Mouse (Mus musculus) forebrain, postnatal 0 days (tissue): ENCODE data around the gene Ctrc. TPM values are rescaled to one million over a fixed set of nuclear protein-coding genes. Genes with fewer than 3 reads are reported as not detected.

ENCODE experiments used
- ATAC-seq: fragments of 200-750 bp; cut with Nextera tagmentation; 2 replicates; pipeline ENCODE4 v1.8.0; 2017; ENCODE audit warnings: mild to moderate bottlenecking, moderate library complexity
- DNase-seq: peaks from one replicate; pipeline ENCODE4 v3.0.0-alpha.2; 2015
- H3K27ac ChIP-seq: fragments of 300-500 bp; sonication (generic); 2 replicates; pipeline ENCODE4 v1.5.1; 2014; ENCODE audit warnings: low read depth, mild to moderate bottlenecking, antibody characterized with exemption, low read length, moderate library complexity, mixed read lengths
- H3K27me3 ChIP-seq: fragments of 300-500 bp; sonication (generic); 2 replicates; pipeline ENCODE4 v1.6.1; 2014; ENCODE audit warnings: mild to moderate bottlenecking, low read length, mixed read lengths; ENCODE audit not compliant: insufficient read depth
- H3K36me3 ChIP-seq: fragments of 300-500 bp; sonication (generic); 2 replicates; pipeline ENCODE4 v1.6.1; 2014; ENCODE audit warnings: mild to moderate bottlenecking, moderate library complexity; ENCODE audit not compliant: insufficient read depth
- H3K4me1 ChIP-seq: fragments of 300-500 bp; sonication (generic); 2 replicates; pipeline ENCODE4 v1.6.1; 2014; ENCODE audit warnings: antibody characterized with exemption; ENCODE audit not compliant: insufficient read depth
- H3K4me2 ChIP-seq: fragments of 300-500 bp; sonication (generic); 2 replicates; pipeline ENCODE4 v1.6.1; 2014; ENCODE audit warnings: low read depth, mild to moderate bottlenecking, moderate library complexity
- H3K4me3 ChIP-seq: fragments of 300-500 bp; sonication (generic); 2 replicates; pipeline ENCODE4 v1.5.1; 2014; ENCODE audit warnings: low read depth, low read length, mixed read lengths
- H3K9ac ChIP-seq: fragments of 300-500 bp; sonication (generic); 2 replicates; pipeline ENCODE4 v1.6.1; 2014; ENCODE audit warnings: mild to moderate bottlenecking
- H3K9me3 ChIP-seq: fragments of 300-500 bp; sonication (generic); 2 replicates; pipeline ENCODE4 v1.6.1; 2016; ENCODE audit warnings: low read length
- CTCF ChIP-seq: sonication (generic); IDR thresholded peaks from 2 replicates; pipeline ENCODE4 v1.5.1; 2016; ENCODE audit warnings: antibody characterized with exemption, control low read depth, low read depth
- WGBS: fragments of 180-500 bp; shearing (Covaris S2); extraction: QIAGEN DNeasy Blood & Tissue Kit; methylation state at CpG from one replicate; pipeline ENCODE4 v1.1.7; 2014; 5-methylcytosine and 5-hydroxymethylcytosine counted together
- polyA plus RNA-seq: library from polyadenylated mRNA; unstranded; fragments of >200 nt; fragmentation: Nextera tagmentation; extraction: Ambion mirVana; gene quantifications from 2 replicates; pipeline ENCODE4 v1.2.1, GENCODE M21; 2015
- total RNA-seq: library from RNA; depleted of rRNA; stranded (reverse); fragments of >200 nt; gene quantifications from 2 replicates; pipeline ENCODE4 v1.2.3, GENCODE M21; 2014

Ctrc gene
- total and polyA plus RNA-seq, 2 experiments from 2014 or later: not detected

DNA sequence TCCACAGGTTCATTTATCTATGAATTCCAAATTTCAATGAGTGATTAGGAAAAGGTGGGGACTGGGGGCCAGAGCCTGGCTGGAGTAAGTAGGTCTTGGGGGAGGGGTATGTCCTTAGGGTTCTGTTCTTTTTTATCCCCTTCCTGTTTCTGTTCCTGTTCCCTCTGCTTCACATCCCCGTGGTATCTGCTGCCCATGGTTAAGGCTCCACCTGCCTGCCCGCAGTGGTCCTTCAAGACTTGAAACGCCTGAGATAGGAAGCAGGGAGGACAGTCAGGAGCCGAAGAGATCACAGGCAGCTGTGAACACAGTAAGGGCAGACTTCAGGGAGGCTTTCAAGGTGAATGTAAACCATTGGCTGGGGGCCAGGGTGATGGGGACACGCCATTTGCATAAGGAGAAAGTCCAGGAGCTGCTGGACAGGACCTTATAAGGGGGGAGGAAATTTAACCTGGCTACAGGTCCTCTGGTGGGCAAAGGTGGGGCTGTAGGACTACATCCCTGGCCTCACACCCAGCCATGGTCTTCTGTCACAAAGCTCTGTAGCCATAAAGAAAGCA lies 11.5 kb downstream of the Ctrc start:
- H3K4me3 ChIP-seq: no peak overlapping the region
- H3K36me3 ChIP-seq: no peaks in the 10 kb centered on the region
- H3K4me2 ChIP-seq: no peak overlapping the region
- no peak for ATAC-seq
- no peaks in the 10 kb centered on the region for H3K4me1 ChIP-seq
- no peak for DNase-seq
- no peaks in the 10 kb centered on the region for H3K9me3 ChIP-seq
- no peaks in the 10 kb centered on the region for H3K27me3 ChIP-seq
- no peak overlapping the region for H3K9ac ChIP-seq
- H3K27ac ChIP-seq: no peak overlapping the region
- no peak for TF ChIP-seq CTCF
- 69% methylated on average over 5 of the region's 5 CpGs for whole genome bisulfite sequencing

DNA sequence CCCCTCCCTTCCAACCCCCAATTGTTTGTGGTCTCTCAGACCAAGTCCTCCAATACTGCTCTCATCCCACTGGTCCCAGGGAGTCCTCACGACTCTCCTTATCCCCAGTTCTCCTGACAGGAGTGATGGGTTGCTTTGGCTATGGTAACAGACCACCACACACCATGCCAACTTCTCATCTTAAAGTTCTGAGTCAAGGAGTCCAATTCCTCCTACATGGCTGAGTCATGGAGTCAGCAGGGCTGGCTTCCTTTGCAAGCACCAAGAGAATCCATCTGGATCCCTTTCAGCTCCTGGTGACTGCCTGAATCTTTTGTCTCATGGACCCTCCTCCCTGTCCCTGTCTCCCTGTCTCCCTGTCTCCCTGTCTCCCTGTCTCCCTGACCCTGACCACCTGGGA lies 12.2 kb downstream of the Ctrc start:
- H3K4me1 ChIP-seq: no peaks in the 10 kb centered on the region
- ATAC-seq: no peak

DNA sequence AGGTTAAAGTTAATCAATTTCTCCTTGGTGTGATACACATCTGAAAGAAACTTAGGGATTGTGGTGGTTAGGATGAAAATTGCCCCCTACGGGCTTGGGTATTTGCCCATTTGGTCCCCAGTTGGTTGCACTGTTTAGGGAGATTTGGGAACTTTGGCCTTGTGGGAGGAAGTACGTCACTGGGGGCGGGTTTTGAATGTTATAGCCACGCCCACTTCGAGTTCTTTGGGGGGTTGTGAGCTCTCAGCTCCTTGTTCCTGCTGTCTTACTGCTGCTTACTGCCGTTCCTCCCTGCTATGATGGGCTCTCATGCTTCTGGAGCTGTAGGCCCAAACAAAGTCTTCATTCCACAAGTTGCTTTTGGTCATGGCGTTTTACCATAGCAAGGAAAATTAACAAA lies 14.8 kb downstream of the Ctrc start:
- Histone ChIP-seq H3K4me3 (no peak overlapping the region), H3K9ac (no peak overlapping the region), H3K27ac (no peak overlapping the region), H3K36me3 (no peaks in the 10 kb centered on the region), H3K27me3 (no peaks in the 10 kb centered on the region), H3K4me2 (no peak overlapping the region), H3K9me3 (no peaks in the 10 kb centered on the region), H3K4me1 (no peaks in the 10 kb centered on the region)
- no peak for DNase-seq
- no peak for TF ChIP-seq CTCF
- WGBS: 80% methylated on average over 7 of the region's 7 CpGs
- no peak for ATAC-seq

More for the DNA sequence above, 12.2 kb downstream of the Ctrc start:
- H3K4me2 ChIP-seq: no peak overlapping the region
- H3K27me3 ChIP-seq: no peaks in the 10 kb centered on the region
- no peak overlapping the region for H3K27ac ChIP-seq
- DNase-seq: no peak
- no peaks in the 10 kb centered on the region for H3K36me3 ChIP-seq
- WGBS: 52% methylated on average over 1 of the region's 1 CpGs
- H3K9ac ChIP-seq: no peak overlapping the region
- TF ChIP-seq CTCF: no peak
- H3K4me3 ChIP-seq: no peak overlapping the region
- no peaks in the 10 kb centered on the region for H3K9me3 ChIP-seq

DNA sequence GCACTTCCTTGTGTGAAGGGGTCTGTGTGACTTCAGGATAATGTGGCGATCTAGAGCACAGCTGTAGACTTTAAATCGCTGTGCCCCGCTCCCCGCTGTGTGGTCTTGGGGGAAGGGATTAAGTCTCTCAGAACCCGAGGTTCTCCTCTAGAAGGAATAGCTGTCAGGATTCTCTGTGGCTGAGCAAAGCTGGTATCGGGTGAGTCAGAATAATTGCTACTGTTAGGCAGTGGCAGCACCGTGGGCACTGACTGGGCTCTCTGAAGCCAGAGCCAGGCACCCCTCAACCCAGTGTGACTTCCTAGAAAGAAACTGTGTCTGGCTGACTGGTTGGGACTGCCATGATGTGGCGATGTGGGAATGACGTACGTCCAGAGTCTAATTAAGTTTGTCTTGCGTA lies 15.8 kb downstream of the Ctrc start:
- no peak overlapping the region for H3K4me3 ChIP-seq
- no peak overlapping the region for H3K27ac ChIP-seq
- H3K9ac ChIP-seq: no peak overlapping the region
- H3K36me3 ChIP-seq: no peaks in the 10 kb centered on the region
- no peaks in the 10 kb centered on the region for H3K4me1 ChIP-seq
- no peak for TF ChIP-seq CTCF
- no peaks in the 10 kb centered on the region for H3K27me3 ChIP-seq
- no peak for DNase-seq
- H3K4me2 ChIP-seq: no peak overlapping the region
- WGBS: 44% methylated on average over 11 of the region's 11 CpGs
- no peak for ATAC-seq
- H3K9me3 ChIP-seq: no peaks in the 10 kb centered on the region

DNA sequence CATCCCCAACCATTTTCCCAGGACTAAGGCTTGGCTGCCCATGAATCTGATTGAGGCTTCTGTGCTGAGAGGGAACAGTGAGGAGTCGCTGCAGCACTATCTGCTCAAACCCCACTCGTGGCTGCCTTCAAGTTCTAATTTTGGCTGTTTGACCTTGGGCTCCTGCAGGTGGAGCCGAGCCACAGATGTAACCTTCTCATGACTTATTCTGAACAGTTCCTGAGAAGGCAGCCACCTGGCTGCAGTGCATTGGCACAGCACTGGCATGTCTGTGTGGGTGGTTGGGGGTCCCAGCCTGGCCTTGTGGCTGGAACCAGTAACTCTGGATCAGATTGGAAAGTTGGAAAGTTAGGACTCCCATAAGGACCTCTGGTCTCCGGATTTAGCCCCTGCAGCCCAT lies 18.0 kb downstream of the Ctrc start:
- DNase-seq (no peak), ATAC-seq (no peak)
- TF ChIP-seq CTCF: no peak
- Histone ChIP-seq H3K27ac (no peak overlapping the region), H3K27me3 (no peaks in the 10 kb centered on the region), H3K4me2 (no peak overlapping the region), H3K4me1 (no peaks in the 10 kb centered on the region), H3K9ac (no peak overlapping the region), H3K36me3 (no peaks in the 10 kb centered on the region), H3K4me3 (no peak overlapping the region), H3K9me3 (no peaks in the 10 kb centered on the region)
- WGBS: 71% methylated on average over 4 of the region's 4 CpGs

DNA sequence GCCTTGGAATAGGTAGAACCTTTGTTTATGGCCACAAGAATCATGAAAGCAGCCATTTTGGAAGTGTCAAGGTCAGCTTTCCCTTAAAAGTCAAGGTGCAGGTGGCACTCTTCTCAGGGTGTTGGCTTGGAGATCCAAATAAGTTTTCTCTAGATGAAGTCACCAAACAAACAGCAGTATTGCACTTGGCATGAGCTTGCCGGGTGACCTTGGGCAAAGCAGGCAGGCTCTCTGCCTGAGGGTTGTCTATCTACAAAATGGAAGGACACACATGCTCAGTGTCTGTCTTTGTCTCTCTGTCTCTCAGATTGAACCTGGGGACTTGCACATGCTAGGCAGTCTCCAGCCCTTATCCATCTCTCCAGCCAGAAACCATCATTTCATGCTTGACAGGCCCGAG lies 18.8 kb downstream of the Ctrc start:
- Histone ChIP-seq H3K36me3 (no peaks in the 10 kb centered on the region), H3K4me2 (no peak overlapping the region), H3K9ac (no peak overlapping the region), H3K27ac (no peak overlapping the region), H3K9me3 (no peaks in the 10 kb centered on the region), H3K27me3 (no peaks in the 10 kb centered on the region), H3K4me1 (no peaks in the 10 kb centered on the region), H3K4me3 (no peak overlapping the region)
- 95% methylated on average over 2 of the region's 2 CpGs for WGBS
- ATAC-seq (no peak), DNase-seq (no peak)
- TF ChIP-seq CTCF: no peak

DNA sequence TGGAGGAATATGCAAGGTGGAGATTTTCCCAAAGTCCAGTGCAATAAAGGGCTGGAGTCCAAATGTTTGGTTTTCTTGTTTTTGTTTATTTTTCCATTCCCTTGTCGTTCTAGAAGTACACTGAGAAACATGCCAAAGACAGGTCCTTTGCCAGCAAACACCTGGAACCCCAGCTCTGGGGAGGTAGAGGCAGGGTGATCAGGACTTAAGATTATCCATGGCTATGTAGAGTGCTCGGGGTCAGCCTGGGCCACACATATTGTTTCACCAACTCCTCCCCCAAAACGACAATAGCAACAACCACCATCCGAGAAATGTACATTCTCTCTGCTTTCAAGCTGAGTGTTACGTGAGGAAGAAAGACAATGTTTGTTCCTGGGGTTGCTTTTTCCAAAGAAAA lies 20.1 kb downstream of the Ctrc start, which contains the start of gene Cela2a:
Cela2a (minus strand) TSS at position 101 of the 400 bp plus-strand sequence.
- 62% methylated on average over 5 of the region's 5 CpGs for WGBS
- Histone ChIP-seq H3K36me3 (no peaks in the 10 kb centered on the region), H3K4me2 (no peak within 1 kb of the TSS), H3K9me3 (no peaks in the 10 kb centered on the region), H3K9ac (no peak within 1 kb of the TSS), H3K27me3 (no peaks in the 10 kb centered on the region), H3K27ac (no peak within 1 kb of the TSS), H3K4me3 (no peak within 1 kb of the TSS), H3K4me1 (no peaks in the 10 kb centered on the region)
- no peak for TF ChIP-seq CTCF
- ATAC-seq: no peak
- DNase-seq: no peak
